Mouse (Mus musculus): ENCODE data around the gene Robo1. TPM values are rescaled to one million over a fixed set of nuclear protein-coding genes. Genes with fewer than 3 reads are reported as not detected.

Gene Robo1
- polyA plus RNA-seq, 1 experiment from 2014 or later: 83.9 TPM

- 35% methylated on average over 12 of the region's 12 CpGs for WGBS
- Histone ChIP-seq H3K27ac (peak overlapping the region; percentile 67), H3K4me3 (no peak overlapping the region), H3K9me3 (replicated peaks) (no peaks in the 10 kb centered on the region), H3K27me3 (no peaks in the 10 kb centered on the region), H3K9ac (no peak overlapping the region), H3K36me3 (no peaks in the 10 kb centered on the region), H3K4me2 (replicated peaks) (peak overlapping the region; percentile 13; the same call in 1 of the 2 replicates), H3K4me1 (peaks cover 38% of the 10 kb centered on the region)
- ATAC-seq (ENCODE audit: low FRiP score): peak; percentile 88
These were observed 391.3 kb downstream of the Robo1 start for GRCm38 (mm10) chr16:72699238-72700006.

DNA sequence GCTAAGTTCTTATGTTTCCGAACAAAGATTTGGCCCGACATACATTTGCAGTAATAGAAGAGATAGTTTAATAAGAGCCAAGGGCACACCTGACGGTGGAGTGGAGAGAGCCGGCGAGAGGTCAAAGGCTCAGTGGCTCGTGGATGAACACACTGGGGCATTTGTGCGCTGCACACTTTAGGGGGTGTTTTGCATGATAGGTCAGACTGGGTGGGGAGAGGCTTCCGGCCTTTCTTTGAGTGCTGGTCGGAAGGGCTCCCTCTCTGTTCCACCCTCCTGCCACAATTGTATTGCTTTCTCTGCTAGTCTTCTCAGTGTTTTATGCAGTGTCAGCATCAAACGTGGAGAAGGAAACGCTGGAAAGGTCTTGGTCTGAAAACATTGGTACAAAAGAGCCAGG is 392.2 kb downstream of the Robo1 start:
- Histone ChIP-seq H3K27ac (no peak overlapping the region), H3K4me1 (peaks cover 38% of the 10 kb centered on the region), H3K9me3 (replicated peaks) (no peaks in the 10 kb centered on the region), H3K27me3 (no peaks in the 10 kb centered on the region), H3K4me3 (no peak overlapping the region), H3K9ac (no peak overlapping the region), H3K36me3 (no peaks in the 10 kb centered on the region), H3K4me2 (replicated peaks) (no peak overlapping the region)
- ATAC-seq (ENCODE audit: low FRiP score): no peak
- WGBS: 69% methylated on average over 11 of the region's 11 CpGs

DNA sequence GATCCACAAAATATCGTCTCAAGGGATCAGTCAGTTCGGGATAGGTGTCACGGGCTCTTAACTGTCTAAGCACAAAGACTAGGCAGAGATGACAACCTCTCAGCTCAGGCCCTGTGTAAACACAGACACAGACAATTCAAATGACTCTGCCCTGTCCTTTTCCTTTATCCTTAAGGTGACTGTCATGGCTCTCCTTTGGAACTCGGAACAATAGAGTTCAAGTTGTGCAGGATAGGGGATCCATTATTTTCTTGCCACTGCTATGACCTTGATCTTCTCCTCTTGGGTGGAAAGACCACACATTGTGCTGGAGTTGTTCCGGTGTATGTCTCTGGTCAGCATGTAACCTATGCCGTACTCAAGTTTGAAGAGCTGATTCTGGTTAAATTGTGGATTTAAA is 395.4 kb downstream of the Robo1 start:
- peaks cover 32% of the 10 kb centered on the region for H3K4me1 ChIP-seq
- no peak overlapping the region for H3K4me2 ChIP-seq (replicated peaks)
- H3K4me3 ChIP-seq: no peak overlapping the region
- no peaks in the 10 kb centered on the region for H3K9me3 ChIP-seq (replicated peaks)
- no peak for ATAC-seq (ENCODE audit: low FRiP score)
- no peak overlapping the region for H3K9ac ChIP-seq
- H3K27me3 ChIP-seq: no peaks in the 10 kb centered on the region
- H3K36me3 ChIP-seq: no peaks in the 10 kb centered on the region
- H3K27ac ChIP-seq: no peak overlapping the region
- WGBS: 63% methylated on average over 6 of the region's 6 CpGs

- no peak overlapping the region for H3K4me2 ChIP-seq (replicated peaks)
- ATAC-seq (ENCODE audit: low FRiP score): no peak
- no peak overlapping the region for H3K9ac ChIP-seq
- H3K27me3 ChIP-seq: no peaks in the 10 kb centered on the region
- no peaks in the 10 kb centered on the region for H3K9me3 ChIP-seq (replicated peaks)
- H3K4me1 ChIP-seq: peaks cover 12% of the 10 kb centered on the region
- H3K4me3 ChIP-seq: no peak overlapping the region
- H3K27ac ChIP-seq: no peak overlapping the region; the same call in 1 of the 2 replicates
- WGBS: 77% methylated on average over 5 of the region's 5 CpGs
- no peaks in the 10 kb centered on the region for H3K36me3 ChIP-seq
These were observed 397.7 kb downstream of the Robo1 start for GRCm38 (mm10) chr16:72705851-72706250.

- Histone ChIP-seq H3K4me2 (replicated peaks) (no peak overlapping the region), H3K36me3 (no peaks in the 10 kb centered on the region), H3K9me3 (replicated peaks) (no peaks in the 10 kb centered on the region), H3K9ac (no peak overlapping the region), H3K4me1 (peaks cover 11% of the 10 kb centered on the region), H3K4me3 (no peak overlapping the region), H3K27me3 (no peaks in the 10 kb centered on the region), H3K27ac (no peak overlapping the region)
- 84% methylated on average over 2 of the region's 2 CpGs for WGBS
- ATAC-seq (ENCODE audit: low FRiP score): no peak
These were observed 400.4 kb downstream of the Robo1 start for GRCm38 (mm10) chr16:72708526-72708925.

DNA sequence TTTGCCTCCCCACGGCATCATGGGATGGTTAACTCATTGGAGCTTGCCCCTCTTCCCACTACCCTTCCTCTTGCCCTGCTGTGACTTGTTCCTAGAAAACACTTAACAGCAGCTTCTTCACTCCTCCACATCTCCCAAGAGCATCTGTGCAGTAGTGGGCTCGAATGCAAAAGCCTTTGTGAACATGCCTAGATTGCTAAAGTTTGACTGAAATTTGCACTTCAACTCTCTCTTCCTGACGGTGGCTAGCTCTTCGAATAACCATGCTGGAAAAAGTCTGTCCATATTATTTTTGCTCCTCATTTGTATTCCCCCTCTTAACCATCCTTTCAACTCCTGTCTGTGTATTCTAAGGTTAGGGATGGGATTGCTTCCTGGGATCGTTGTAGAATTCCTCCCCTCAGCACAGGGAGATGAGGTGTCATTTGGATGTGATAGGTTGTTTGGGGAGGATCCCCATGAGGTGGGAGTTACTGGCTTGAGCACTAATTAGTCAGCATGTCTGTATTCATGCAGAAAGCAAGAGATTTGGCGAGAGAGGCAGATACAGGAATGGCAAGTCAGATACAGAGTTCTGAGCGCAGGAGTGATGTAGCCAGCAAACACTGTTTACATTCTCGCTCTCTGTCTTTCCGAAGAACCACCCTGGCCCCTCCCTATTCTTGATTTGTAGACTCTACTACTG is 409.2 kb downstream of the Robo1 start:
- Histone ChIP-seq H3K4me1 (peaks cover 11% of the 10 kb centered on the region; the same call in 1 of the 2 replicates), H3K27ac (no peak overlapping the region; the same call in 1 of the 2 replicates), H3K9ac (no peak overlapping the region), H3K27me3 (no peaks in the 10 kb centered on the region), H3K4me2 (replicated peaks) (no peak overlapping the region), H3K9me3 (replicated peaks) (no peaks in the 10 kb centered on the region), H3K36me3 (no peaks in the 10 kb centered on the region), H3K4me3 (no peak overlapping the region)
- ATAC-seq (ENCODE audit: low FRiP score): no peak
- WGBS: 79% methylated on average over 9 of the region's 9 CpGs

DNA sequence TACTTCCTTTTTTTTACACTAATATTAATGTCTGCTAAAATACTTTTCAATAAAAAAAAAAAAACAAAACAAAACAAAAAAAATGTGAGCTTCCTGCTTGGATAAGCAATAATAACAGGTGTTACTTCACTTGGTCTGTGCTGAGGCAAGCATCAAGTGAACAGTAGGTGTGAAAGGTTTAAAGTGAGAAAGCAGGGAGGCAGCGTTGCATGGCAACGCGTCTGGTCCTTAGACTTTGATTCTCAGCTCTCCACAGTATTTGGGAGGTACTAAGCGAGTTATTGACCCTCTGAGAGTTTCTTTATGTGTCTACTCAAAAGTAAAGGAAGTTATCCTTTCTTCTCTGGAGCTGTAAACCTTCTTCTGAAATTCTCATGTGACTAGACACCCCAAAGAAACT is 411.0 kb downstream of the Robo1 start:
- Histone ChIP-seq H3K27ac (no peak overlapping the region), H3K4me3 (no peak overlapping the region), H3K9me3 (replicated peaks) (no peaks in the 10 kb centered on the region), H3K9ac (no peak overlapping the region), H3K4me2 (replicated peaks) (no peak overlapping the region), H3K27me3 (no peaks in the 10 kb centered on the region), H3K36me3 (no peaks in the 10 kb centered on the region), H3K4me1 (peaks cover 11% of the 10 kb centered on the region; the same call in 1 of the 2 replicates)
- no peak for ATAC-seq (ENCODE audit: low FRiP score)
- WGBS: 89% methylated on average over 4 of the region's 4 CpGs

- no peak for ATAC-seq (ENCODE audit: low FRiP score)
These were observed 412.9 kb downstream of the Robo1 start for GRCm38 (mm10) chr16:72720979-72721378.

GRCm38 (mm10) chr16:72721713-72722481 is 413.8 kb downstream of the Robo1 start:
- Histone ChIP-seq H3K4me3 (no peak overlapping the region), H3K4me2 (replicated peaks) (no peak overlapping the region), H3K36me3 (no peaks in the 10 kb centered on the region), H3K4me1 (peaks cover 9% of the 10 kb centered on the region; the same call in 1 of the 2 replicates), H3K9ac (no peak overlapping the region), H3K27me3 (no peaks in the 10 kb centered on the region), H3K9me3 (replicated peaks) (no peaks in the 10 kb centered on the region), H3K27ac (no peak overlapping the region)
- WGBS: 85% methylated on average over 14 of the region's 14 CpGs
- ATAC-seq (ENCODE audit: low FRiP score): no peak

More at GRCm38 (mm10) chr16:72720979-72721378, 412.9 kb downstream of the Robo1 start:
- H3K4me1 ChIP-seq: peaks cover 11% of the 10 kb centered on the region; the same call in 1 of the 2 replicates
- no peaks in the 10 kb centered on the region for H3K36me3 ChIP-seq
- H3K4me3 ChIP-seq: no peak overlapping the region
- 88% methylated on average over 4 of the region's 4 CpGs for WGBS
- H3K4me2 ChIP-seq (replicated peaks): no peak overlapping the region
- H3K9me3 ChIP-seq (replicated peaks): no peaks in the 10 kb centered on the region
- H3K27ac ChIP-seq: no peak overlapping the region
- H3K9ac ChIP-seq: no peak overlapping the region
- H3K27me3 ChIP-seq: no peaks in the 10 kb centered on the region

GRCm38 (mm10) chr16:72734234-72734633 is 426.1 kb downstream of the Robo1 start:
- Histone ChIP-seq H3K4me3 (no peak overlapping the region), H3K27ac (no peak overlapping the region), H3K9ac (no peak overlapping the region), H3K36me3 (no peaks in the 10 kb centered on the region), H3K4me1 (no peaks in the 10 kb centered on the region), H3K27me3 (no peaks in the 10 kb centered on the region), H3K4me2 (replicated peaks) (no peak overlapping the region), H3K9me3 (replicated peaks) (no peaks in the 10 kb centered on the region)
- WGBS: 86% methylated on average over 5 of the region's 5 CpGs
- ATAC-seq (ENCODE audit: low FRiP score): no peak

- 65% methylated on average over 11 of the region's 11 CpGs for WGBS
- ATAC-seq (ENCODE audit: low FRiP score): no peak
- Histone ChIP-seq H3K36me3 (no peaks in the 10 kb centered on the region), H3K4me1 (peaks cover 3% of the 10 kb centered on the region; the same call in 1 of the 2 replicates), H3K4me2 (replicated peaks) (no peak overlapping the region), H3K9me3 (replicated peaks) (no peaks in the 10 kb centered on the region), H3K4me3 (no peak overlapping the region), H3K27ac (no peak overlapping the region), H3K9ac (no peak overlapping the region), H3K27me3 (no peaks in the 10 kb centered on the region)
These were observed 427.1 kb downstream of the Robo1 start for GRCm38 (mm10) chr16:72735175-72735574.

GRCm38 (mm10) chr16:72735588-72735987 is 427.5 kb downstream of the Robo1 start:
- WGBS: 68% methylated on average over 3 of the region's 3 CpGs
- no peak for ATAC-seq (ENCODE audit: low FRiP score)
- Histone ChIP-seq H3K9me3 (replicated peaks) (no peaks in the 10 kb centered on the region), H3K27ac (no peak overlapping the region), H3K4me2 (replicated peaks) (no peak overlapping the region), H3K27me3 (no peaks in the 10 kb centered on the region), H3K36me3 (no peaks in the 10 kb centered on the region), H3K4me1 (peaks cover 5% of the 10 kb centered on the region; the same call in 1 of the 2 replicates), H3K4me3 (no peak overlapping the region), H3K9ac (no peak overlapping the region)
